Mouse (Mus musculus) MEL (cell line): ENCODE measurements around the gene Msrb1.

Source experiments
- CTCF ChIP-seq, 3 experiments: IDR thresholded peaks in 2 of 3; conservative IDR thresholded peaks in 1 of 3; 2 replicates each; pipeline ENCODE4 v1.5.1; 2011 to 2012; ENCODE audit warnings: low read length in 3 of 3, low read depth in 2 of 3, mild to moderate bottlenecking in 2 of 3, improper control_type of control experiment in 1 of 3, inconsistent platforms in 1 of 3, mixed read lengths in 1 of 3, moderate library complexity in 1 of 3; ENCODE audit not compliant: control insufficient read depth in 1 of 3, insufficient read depth in 1 of 3, poor library complexity in 1 of 3, severe bottlenecking in 1 of 3
- GABPA ChIP-seq: IDR thresholded peaks from 2 replicates; pipeline ENCODE4 v1.6.1; 2012; ENCODE audit warnings: low read depth, mild to moderate bottlenecking, inconsistent platforms, low read length, improper control_type of control experiment, moderate library complexity
- JUND ChIP-seq: IDR thresholded peaks from 2 replicates; pipeline ENCODE4 v1.6.1; 2011; ENCODE audit warnings: low read depth, mild to moderate bottlenecking, improper control_type of control experiment, low read length
- MAFK ChIP-seq: IDR thresholded peaks from 2 replicates; pipeline ENCODE4 v1.6.1; 2011; ENCODE audit warnings: low read depth, mild to moderate bottlenecking, low read length, improper control_type of control experiment, borderline replicate concordance
- MAX ChIP-seq: IDR thresholded peaks from 2 replicates; pipeline ENCODE4 v1.6.1; 2011; ENCODE audit warnings: low read length, improper control_type of control experiment
- POLR2A ChIP-seq, 2 experiments: IDR thresholded peaks; 2 replicates each; pipeline ENCODE4 v1.6.1; 2011 to 2012; ENCODE audit warnings: low read length in 2 of 2, mild to moderate bottlenecking in 2 of 2, control low read depth in 1 of 2, improper control_type of control experiment in 1 of 2, low read depth in 1 of 2, moderate library complexity in 1 of 2; ENCODE audit not compliant: control insufficient read depth in 1 of 2, insufficient read depth in 1 of 2, poor library complexity in 1 of 2
- POLR2AphosphoS5 ChIP-seq: IDR thresholded peaks from 2 replicates; pipeline ENCODE4 v1.6.1; 2012; ENCODE audit warnings: low read depth, borderline replicate concordance, mild to moderate bottlenecking, inconsistent platforms, low read length, moderate library complexity, mixed read lengths
- RCOR1 ChIP-seq: IDR thresholded peaks from 2 replicates; pipeline ENCODE4 v1.6.1; 2012; ENCODE audit warnings: low read depth, mild to moderate bottlenecking, inconsistent platforms, low read length, improper control_type of control experiment
- SIN3A ChIP-seq: IDR thresholded peaks from 2 replicates; pipeline ENCODE4 v1.6.1; 2012; ENCODE audit warnings: low read length, improper control_type of control experiment, inconsistent platforms
- TAL1 ChIP-seq: IDR thresholded peaks from 2 replicates; pipeline ENCODE4 v1.6.1; 2012; ENCODE audit warnings: mild to moderate bottlenecking, inconsistent platforms, low read length, moderate library complexity, mixed read lengths

- TF ChIP-seq POLR2A (IDR thresholded peaks at IDR 0.05; ENCODE audit: control insufficient read depth in 1 of 2, insufficient read depth in 1 of 2, low read depth in 1 of 2, low read length in 2 of 2, poor library complexity in 1 of 2) (peak in 1 of 2 experiments; percentile 13; a peak in 1 of 4 replicates), RCOR1 (no peak), POLR2AphosphoS5 (no peak), GABPA (no peak), MAX (no peak), CTCF (IDR thresholded peaks at IDR 0.05 in 2 of 3, conservative IDR thresholded peaks at IDR 0.05 in 1 of 3; ENCODE audit: control insufficient read depth in 1 of 3, insufficient read depth in 1 of 3, low read depth in 2 of 3, low read length in 3 of 3, poor library complexity in 1 of 3, severe bottlenecking in 1 of 3) (no peak), JUND (no peak), MAFK (no peak), SIN3A (no peak), TAL1 (no peak)
These were observed 28.5 kb upstream of the Msrb1 start for GRCm38 (mm10) chr17:24707801-24708425.
